Mouse (Mus musculus) E14TG2a.4 (cell line): ENCODE measurements around the gene Nkiras1.

ENCODE experiments used
- CTCF ChIP-seq: conservative IDR thresholded peaks from 2 replicates; pipeline ENCODE4 v1.5.1; 2014; ENCODE audit warnings: low read length
- NANOG ChIP-seq: IDR thresholded peaks from 2 replicates; pipeline ENCODE4 v1.6.1; 2014; ENCODE audit warnings: borderline replicate concordance, low read length, mixed read lengths

GRCm38 (mm10) chr14:18241786-18242185 is 29.1 kb upstream of the Nkiras1 start:
- TF ChIP-seq CTCF (no peak), NANOG (no peak)
